Mouse (Mus musculus) cerebral cortex, adult 2 months (tissue): ENCODE data around the gene Rsbn1l.

ENCODE experiments used
- WGBS: fragments of 180-500 bp; shearing (Covaris S2); methylation state at CpG from one replicate; pipeline ENCODE4 v1.1.7; 2018; 5-methylcytosine and 5-hydroxymethylcytosine counted together

The Rsbn1l gene

DNA sequence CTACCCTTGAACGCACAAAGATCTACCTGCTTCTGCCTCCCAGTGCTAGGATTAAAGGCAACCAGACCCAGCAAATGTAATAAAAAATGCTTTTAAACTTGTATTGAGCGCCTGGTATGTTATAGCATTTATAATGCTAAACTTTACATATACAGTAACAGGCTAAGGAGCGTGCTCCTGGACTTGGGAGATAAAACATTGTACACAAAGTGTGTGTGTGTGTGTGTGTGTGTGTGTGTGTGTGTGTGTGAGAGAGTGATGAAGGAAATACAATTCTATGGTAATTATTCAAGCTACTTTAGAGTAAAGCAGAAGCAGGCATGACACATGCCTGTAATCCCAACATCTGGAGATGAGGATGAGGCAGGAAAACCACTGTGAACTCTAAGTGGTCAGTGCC is at the start of gene Rsbn1l:
TSS of gene Rsbn1l (minus strand) at position 101 of the 400 bp plus-strand sequence.
- 98% methylated on average over 3 of the region's 3 CpGs for WGBS

DNA sequence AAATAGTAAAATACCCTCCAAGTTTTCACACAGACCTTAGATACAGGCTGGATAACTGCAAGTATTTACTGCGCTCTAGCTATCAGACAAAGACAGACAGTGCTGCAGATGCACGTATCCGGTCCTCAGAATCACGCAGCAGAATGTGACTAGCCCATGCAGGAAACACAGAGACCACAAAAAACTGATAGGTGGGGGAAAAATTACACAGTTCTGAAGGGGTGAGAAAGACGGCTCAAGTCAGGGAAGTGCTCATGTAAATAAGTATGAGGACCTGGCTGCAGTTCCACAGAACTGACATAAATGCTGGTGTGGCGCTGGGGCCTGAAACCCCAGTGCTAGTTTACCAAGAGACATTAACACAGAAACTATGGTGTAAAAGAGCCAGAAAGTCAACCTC is 46.5 kb upstream of the Rsbn1l start:
- WGBS, result 91% methylated on average over 6 of the region's 6 CpGs

DNA sequence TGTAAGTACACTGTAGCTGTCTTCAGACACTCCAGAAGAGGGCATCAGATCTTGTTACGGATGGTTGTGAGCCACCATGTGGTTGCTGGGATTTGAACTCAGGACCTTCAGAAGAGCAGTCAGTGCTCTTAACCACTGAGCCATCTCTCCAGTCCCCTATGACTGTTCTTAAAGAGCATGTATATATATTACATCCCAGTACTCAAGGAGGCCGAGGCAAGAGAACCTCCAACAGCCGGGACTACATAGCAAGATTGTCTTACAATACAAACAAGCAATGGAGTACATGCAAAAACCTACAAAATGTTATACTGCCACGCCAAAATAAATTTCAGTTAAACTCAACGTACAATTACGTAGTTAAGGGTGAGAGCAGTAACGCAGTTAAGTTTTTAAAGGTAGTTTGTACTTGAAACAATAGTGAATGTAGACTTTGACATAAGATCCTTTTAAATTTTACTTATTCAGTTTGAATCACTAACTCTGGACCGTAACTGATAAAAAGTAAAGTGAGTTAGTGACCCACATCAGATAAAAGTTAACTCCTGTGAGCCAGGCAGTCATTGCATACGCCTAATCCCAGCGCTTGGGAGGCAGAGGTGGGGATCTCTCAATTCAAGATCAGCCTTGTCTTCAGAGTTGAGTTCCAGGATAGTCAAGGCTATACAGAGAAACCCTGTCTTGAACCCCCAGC is 45.6 kb upstream of the Rsbn1l start:
- 96% methylated on average over 10 of the region's 10 CpGs for WGBS

DNA sequence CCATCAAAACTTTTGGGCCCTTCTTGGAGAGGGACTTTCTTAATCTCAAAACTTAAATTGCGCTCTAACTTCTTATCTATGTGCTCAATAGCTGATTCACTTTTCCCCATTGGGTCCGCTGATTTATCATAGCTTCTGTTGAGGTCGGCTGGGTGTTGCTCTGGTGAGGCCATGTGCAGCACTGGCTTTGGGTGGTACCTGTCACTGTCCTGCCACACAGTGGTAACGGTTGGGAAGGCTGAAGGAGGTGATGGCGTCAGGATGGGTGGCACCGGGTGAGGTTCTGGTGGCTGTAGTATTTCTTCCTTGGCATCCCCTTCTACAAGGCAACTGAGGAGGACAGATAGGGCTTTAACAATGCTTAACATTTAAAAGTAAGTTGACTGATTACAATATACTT is 42.2 kb upstream of the Rsbn1l start:
- WGBS, result 90% methylated on average over 6 of the region's 6 CpGs

DNA sequence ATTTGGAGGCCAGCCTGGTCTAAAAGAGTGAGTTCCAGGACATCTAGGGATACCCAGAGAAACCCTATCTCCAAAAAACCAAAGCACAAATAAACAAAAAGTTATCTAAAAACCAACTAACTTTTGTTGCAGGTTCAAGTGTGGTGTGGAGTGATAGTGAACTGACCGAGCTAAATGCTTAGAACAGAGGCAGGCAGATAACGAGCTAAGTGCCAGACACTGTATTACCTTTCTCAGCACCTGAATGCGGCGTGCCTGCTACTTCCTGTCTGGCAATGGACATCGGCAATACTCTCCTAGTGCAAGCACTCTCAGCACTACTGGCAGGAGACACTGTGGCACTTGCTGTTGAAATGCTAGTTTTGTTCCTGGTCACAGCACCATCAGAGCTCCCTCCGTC is 41.4 kb upstream of the Rsbn1l start:
- 94% methylated on average over 6 of the region's 6 CpGs for WGBS

GRCm38 (mm10) chr5:20990062-20990809 is 34.0 kb upstream of the Rsbn1l start:
- 96% methylated on average over 8 of the region's 8 CpGs for WGBS

DNA sequence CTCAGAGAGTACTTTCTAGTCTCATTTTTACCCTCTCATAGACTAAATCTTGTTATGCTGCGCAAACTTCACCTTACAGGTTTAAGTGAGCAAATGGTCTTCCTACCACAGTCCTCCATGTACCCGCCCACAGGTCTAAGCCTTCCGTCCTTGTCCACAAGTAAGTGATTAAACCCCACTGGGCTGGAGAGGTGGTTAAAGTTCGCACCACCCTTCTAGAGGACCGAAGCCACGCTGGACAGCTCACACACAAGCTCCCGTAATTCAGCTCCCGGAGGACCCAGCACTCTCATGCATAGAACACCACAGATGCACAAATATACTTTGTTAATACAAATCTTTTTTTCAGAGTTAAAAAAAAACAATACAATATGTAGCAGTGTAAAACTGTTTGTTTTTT is 30.1 kb upstream of the Rsbn1l start:
- WGBS, result 96% methylated on average over 8 of the region's 8 CpGs

DNA sequence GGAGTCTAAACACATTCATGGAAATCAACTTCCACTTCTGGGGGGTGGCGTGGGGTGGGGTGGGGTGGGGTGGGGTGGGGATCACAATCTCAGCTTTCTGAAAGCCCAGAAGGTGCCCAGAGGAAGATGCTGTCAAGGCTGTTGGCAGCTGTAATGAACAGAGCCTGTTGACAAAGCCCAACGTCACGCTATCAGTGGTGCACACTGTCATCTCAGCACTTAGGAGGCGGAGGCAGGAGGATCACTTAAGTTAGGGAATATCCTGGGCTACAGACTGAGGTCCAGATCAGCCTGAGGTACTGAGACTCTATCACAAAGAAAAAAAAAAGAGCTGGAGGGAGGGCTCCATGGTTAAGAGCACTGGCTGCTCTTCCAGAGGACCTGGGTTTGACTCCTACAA is 18.5 kb upstream of the Rsbn1l start:
- 97% methylated on average over 4 of the region's 4 CpGs for WGBS

GRCm38 (mm10) chr5:20973999-20974398 is 17.8 kb upstream of the Rsbn1l start:
- 53% methylated on average over 7 of the region's 7 CpGs for WGBS

- WGBS, result 74% methylated on average over 5 of the region's 5 CpGs
Observed at GRCm38 (mm10) chr5:20973069-20973468, 16.9 kb upstream of the Rsbn1l start.

DNA sequence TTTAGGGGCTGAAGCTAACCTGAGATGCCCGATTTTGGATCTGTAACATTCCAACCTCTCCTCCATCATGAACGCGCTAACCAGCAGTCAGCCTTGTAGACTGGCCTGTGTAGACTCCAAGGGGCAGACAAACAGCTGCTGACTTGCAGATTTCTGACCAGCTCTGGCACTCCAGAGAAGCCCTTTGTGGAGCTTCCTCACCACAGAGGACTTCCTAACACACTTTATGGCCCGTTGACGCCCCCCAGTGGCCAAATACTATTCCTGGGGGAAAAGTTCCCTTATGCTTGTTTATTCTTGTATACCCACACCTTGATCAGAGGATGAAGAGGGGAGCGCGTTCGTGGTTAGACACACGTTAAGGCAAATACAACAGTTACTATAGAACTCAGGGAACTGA is 12.8 kb upstream of the Rsbn1l start:
- WGBS, result 62% methylated on average over 9 of the region's 9 CpGs

DNA sequence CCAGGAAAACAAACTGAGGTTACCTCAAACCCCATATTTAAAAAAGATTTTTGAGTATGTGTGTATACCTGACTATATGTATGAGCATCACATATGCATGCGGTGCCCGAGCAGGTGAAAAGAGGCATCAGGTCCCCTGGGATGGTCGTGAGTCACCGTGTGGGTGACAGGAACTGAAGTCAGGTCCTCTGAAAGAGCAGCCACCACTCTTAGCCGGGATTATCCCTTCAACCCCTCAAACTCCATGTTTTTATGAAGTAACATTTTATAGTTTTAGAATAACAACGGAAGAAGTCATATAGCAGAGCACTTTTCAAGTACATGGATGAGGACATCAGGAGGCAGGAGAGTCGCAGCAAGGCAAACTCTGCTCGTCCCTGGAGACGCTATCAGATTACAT is 12.3 kb upstream of the Rsbn1l start:
- WGBS, result 81% methylated on average over 9 of the region's 9 CpGs

- WGBS, result 27% methylated on average over 4 of the region's 4 CpGs
Observed at GRCm38 (mm10) chr5:20967942-20968341, 11.7 kb upstream of the Rsbn1l start.

- 65% methylated on average over 6 of the region's 6 CpGs for whole genome bisulfite sequencing
Observed at GRCm38 (mm10) chr5:20964446-20964845, 8.2 kb upstream of the Rsbn1l start.

- WGBS, result 49% methylated on average over 9 of the region's 9 CpGs
Observed at GRCm38 (mm10) chr5:20963295-20963694, 7.1 kb upstream of the Rsbn1l start.

DNA sequence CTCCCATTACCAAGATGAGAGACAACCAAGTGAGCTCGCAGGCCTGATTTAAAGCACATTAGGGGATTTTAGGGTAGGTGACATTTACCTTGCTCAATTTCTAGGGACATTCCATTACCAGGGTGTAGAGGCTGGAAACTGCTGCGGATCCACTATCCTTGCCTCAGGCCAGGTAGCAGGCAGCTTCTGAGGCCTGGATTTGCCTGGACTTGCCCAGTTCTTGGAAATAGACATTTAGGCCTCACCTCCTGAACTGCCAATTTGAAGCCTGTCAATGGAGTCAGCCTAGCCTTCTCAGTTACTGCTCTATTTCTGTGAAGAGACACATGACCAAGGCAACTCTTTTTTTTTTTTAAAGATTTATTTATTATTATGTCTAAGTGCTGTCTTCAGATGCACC is 4.7 kb upstream of the Rsbn1l start:
- WGBS, result 97% methylated on average over 2 of the region's 2 CpGs

- WGBS, result 76% methylated on average over 13 of the region's 13 CpGs
Observed at GRCm38 (mm10) chr5:20955114-20955835, 923 bp downstream of the Rsbn1l start.

DNA sequence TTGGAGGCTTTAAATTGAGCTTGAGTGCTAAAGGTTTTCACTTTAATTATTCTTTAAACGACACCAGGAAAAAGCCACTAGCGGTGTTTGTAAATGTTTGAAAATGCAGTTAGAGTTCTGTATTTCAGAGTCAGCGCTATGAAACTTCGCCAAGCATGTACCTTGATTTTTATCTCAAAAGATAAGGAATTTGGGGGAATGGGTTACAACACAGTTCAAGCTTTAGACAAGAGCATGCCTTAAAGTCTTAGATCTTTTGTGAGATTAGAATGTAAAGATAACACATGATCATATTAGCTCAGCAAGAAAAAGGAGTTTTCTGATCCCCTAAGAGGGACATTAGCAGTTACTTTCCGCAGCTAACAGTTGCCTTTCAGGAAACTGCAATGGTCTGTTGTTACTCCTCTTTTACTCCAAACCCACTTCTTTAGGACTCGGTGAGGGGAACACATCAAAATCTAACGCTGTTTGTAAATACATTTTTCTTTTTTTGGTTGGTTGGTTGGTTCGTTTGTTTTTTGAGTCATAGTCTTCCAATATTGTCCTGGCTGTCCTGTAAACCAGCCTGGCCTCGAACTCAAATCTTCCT is 3.8 kb downstream of the Rsbn1l start:
- WGBS, result 24% methylated on average over 9 of the region's 9 CpGs

- under 1% methylated on average over 51 of the region's 51 CpGs for WGBS
Observed at GRCm38 (mm10) chr5:20951666-20952281, 4.4 kb downstream of the Rsbn1l start.

GRCm38 (mm10) chr5:20950855-20951650 is 5.1 kb downstream of the Rsbn1l start:
- under 1% methylated on average over 82 of the region's 88 CpGs for WGBS

GRCm38 (mm10) chr5:20950516-20950854 is 5.7 kb downstream of the Rsbn1l start:
- WGBS, result 1% methylated on average over 9 of the region's 9 CpGs
